Comparison of ENCODE assay signal across 9 mouse cellular contexts in genomic region chr11:53479783-53480301, GRCm38 (mm10). TPM values are rescaled to one million over a fixed set of nuclear protein-coding genes. Genes with fewer than 3 reads are reported as not detected.
DNase-seq lines count a peak whose midpoint lies in the region; ATAC-seq and TF ChIP-seq lines count a peak whose summit lies in the region.
"Had no signal": no experiment of that assay in that cellular context is flagged by ENCODE, and none has a peak within 500 bp of the region (broad histone marks: within the 10 kb centered on the region; RNA-seq: fewer than 3 reads in every experiment).

Gene Gm9945, plus strand, starts transcription at chr11:53480166.
Gene Sowaha, minus strand, starts transcription at chr11:53480274.

- 3% methylated on average over 40 of the region's 40 CpGs for WGBS in heart, embryonic 13.5 days
- 5% methylated on average over 40 of the region's 40 CpGs for WGBS in liver, adult 2 months
- 3% methylated on average over 40 of the region's 40 CpGs for WGBS in neural tube, embryonic 12.5 days

- peak within 1 kb of the TSS; percentile 74 for H3K9ac ChIP-seq in heart, embryonic 13.5 days
- no peak within 1 kb of the TSS; the same call in 1 of the 2 replicates for H3K9ac ChIP-seq in liver, adult 2 months (ENCODE audit: low read depth, low read length)
- H3K9ac ChIP-seq in neural tube, embryonic 12.5 days, result peak within 1 kb of the TSS; percentile 45

- H3K9me3 ChIP-seq in heart, embryonic 13.5 days, result no peaks in the 10 kb centered on the region
- H3K9me3 ChIP-seq in neural tube, embryonic 12.5 days, result 0 out of 2 replicates have a peak, but pooled peaks cover 8% of the 10 kb centered on the region

- H3K4me3 ChIP-seq in heart, embryonic 13.5 days, result peak within 1 kb of the TSS; percentile 61
- peak within 1 kb of the TSS; percentile 36; the same call in 1 of the 2 replicates for H3K4me3 ChIP-seq in liver, adult 2 months (ENCODE audit: insufficient read depth, low read depth, low read length)
- peak within 1 kb of the TSS; percentile 38 for H3K4me3 ChIP-seq in neural tube, embryonic 12.5 days

- peaks cover 26% of the 10 kb centered on the region for H3K4me1 ChIP-seq in heart, embryonic 13.5 days
- no peaks in the 10 kb centered on the region for H3K4me1 ChIP-seq in liver, adult 2 months (ENCODE audit: control insufficient read depth, insufficient read depth, low read length)
- peaks cover 19% of the 10 kb centered on the region for H3K4me1 ChIP-seq in neural tube, embryonic 12.5 days

- TF ChIP-seq CTCF in liver, adult 2 months (IDR thresholded peaks at IDR 0.05; ENCODE audit: low read depth, low read length), result no peak

- DNase-seq in heart, adult 9 months (ENCODE audit: low spot score in 2 of 2), result no peak
- DNase-seq in cerebellum, adult 8-10 months, result peak; percentile 79
- peak; percentile 70 to 72 for DNase-seq in frontal cortex, postnatal 36 days (ENCODE audit: low spot score in 2 of 2)
- DNase-seq in kidney, postnatal 10 days, result peak; percentile 60
- no peak for DNase-seq in liver, adult 2 months (ENCODE audit: extremely low read depth, low read depth, low spot score)
- DNase-seq in gastrocnemius, postnatal 36 days, result no peak

- H3K4me2 ChIP-seq in heart, embryonic 13.5 days, result peak within 1 kb of the TSS; percentile 92
- H3K4me2 ChIP-seq in neural tube, embryonic 12.5 days (replicated peaks), result peak within 1 kb of the TSS; percentile 73

- no peak for ATAC-seq in heart, embryonic 13.5 days (ENCODE audit: extremely low read depth, insufficient number of reproducible peaks, low FRiP score, low TSS enrichment)
- ATAC-seq in neural tube, embryonic 12.5 days (ENCODE audit: low FRiP score, low read depth), result peak; percentile 56; the same call in 1 of the 2 replicates
- ATAC-seq: Patski had no signal

- H3K79me2 ChIP-seq in liver, adult 2 months (ENCODE audit: control insufficient read depth, insufficient read depth, low read length), result no peaks in the 10 kb centered on the region

- H3K36me3 ChIP-seq in heart, embryonic 13.5 days, result no peaks in the 10 kb centered on the region
- no peaks in the 10 kb centered on the region for H3K36me3 ChIP-seq in liver, adult 2 months (ENCODE audit: control insufficient read depth, insufficient read depth, low read length)
- H3K36me3 ChIP-seq in neural tube, embryonic 12.5 days, result no peaks in the 10 kb centered on the region

- H3K27ac ChIP-seq in heart, embryonic 13.5 days (replicated peaks), result no peak within 1 kb of the TSS
- H3K27ac ChIP-seq in liver, adult 2 months (replicated peaks; ENCODE audit: insufficient read depth, low read depth, low read length), result no peak within 1 kb of the TSS
- no peak within 1 kb of the TSS for H3K27ac ChIP-seq in neural tube, embryonic 12.5 days

- intact Hi-C loops in gastrocnemius, postnatal 36 days (cut with DNase I), result loop anchor here (10.0 kb wide), 1 partner anchor 85 kb away; the partner anchor contains the start of gene Kif3a

- no peak for TF ChIP-seq POLR2A in liver, adult 2 months (IDR thresholded peaks at IDR 0.05; ENCODE audit: extremely low read depth, insufficient read depth, low read length)

- H3K27me3 ChIP-seq in heart, embryonic 13.5 days (replicated peaks), result peaks cover 71% of the 10 kb centered on the region
- peaks cover 25% of the 10 kb centered on the region for H3K27me3 ChIP-seq in liver, adult 2 months (ENCODE audit: control insufficient read depth, insufficient read depth, low read length)
- H3K27me3 ChIP-seq in neural tube, embryonic 12.5 days (replicated peaks), result peaks cover 65% of the 10 kb centered on the region

RNA-seq across cellular contexts. Expression of gene Gm9945, which starts in this region (rescaled TPM):
- polyA plus RNA-seq in heart, embryonic 13.5 days (2015; fragmentation: Nextera tagmentation; extraction: Ambion mirVana), result not detected in 2 replicates
- total RNA-seq in liver, adult 2 months (2014; rRNA removed), result not detected in 2 replicates
- not detected in 2 replicates for polyA plus RNA-seq in liver, adult 2 months (2012; rRNA removed)
- polyA plus RNA-seq in neural tube, embryonic 12.5 days (2016; fragmentation: Nextera tagmentation; extraction: Ambion mirVana), result not detected in 2 replicates
- not detected for total RNA-seq in gastrocnemius, postnatal 36 days (2021)
- polyA plus RNA-seq: Patski had no signal

RNA-seq across cellular contexts. Expression of gene Sowaha, which starts in this region (rescaled TPM):
- 0.27 and 0.47 TPM in 2 replicates for polyA plus RNA-seq in heart, embryonic 13.5 days (2015; fragmentation: Nextera tagmentation; extraction: Ambion mirVana)
- total RNA-seq in liver, adult 2 months (2014; rRNA removed), result not detected in 2 replicates
- not detected in 2 replicates for polyA plus RNA-seq in liver, adult 2 months (2012; rRNA removed)
- 0.22 and 0.46 TPM in 2 replicates for polyA plus RNA-seq in neural tube, embryonic 12.5 days (2016; fragmentation: Nextera tagmentation; extraction: Ambion mirVana)
- total RNA-seq in gastrocnemius, postnatal 36 days (2021), result under 1 TPM; 0.08 to 0.12 TPM
- polyA plus RNA-seq: Patski had no signal

Comparison
In these comparisons a context has a peak if more than half of its experiments do, and no peak if none do; other contexts are left out.
1. Peak in ATAC-seq, H3K4me3 ChIP-seq, H3K9ac ChIP-seq and H3K4me2 ChIP-seq in neural tube, embryonic 12.5 days; RNA of the genes that start here not detected or under 1 TPM.
2. DNase-seq: peak in cerebellum, adult 8-10 months (single experiment), frontal cortex, postnatal 36 days (2 of 2) and kidney, postnatal 10 days (single experiment); none in heart, adult 9 months (0 of 2), liver, adult 2 months (single experiment) and gastrocnemius, postnatal 36 days (0 of 2).
3. Peak in every context shown above with its lines, with median percentiles within 50 percentile points of each other: H3K4me3 ChIP-seq.